ENCODE assay signal across 16 mouse cellular contexts in genomic region chr11:96878715-96879114, GRCm38 (mm10). TPM values are rescaled to one million over a fixed set of nuclear protein-coding genes. Genes with fewer than 3 reads are reported as not detected.
DNase-seq lines count a peak whose midpoint lies in the region; ATAC-seq and TF ChIP-seq lines count a peak whose summit lies in the region.
"Had no signal": no experiment of that assay in that cellular context is flagged by ENCODE, and none has a peak within 500 bp of the region (broad histone marks: within the 10 kb centered on the region; RNA-seq: fewer than 3 reads in every experiment).

No protein-coding gene starts in this region.

- H3K27ac ChIP-seq in forebrain, embryonic 10.5 days = peak overlapping the region; percentile 95
- H3K27ac ChIP-seq in forebrain, postnatal 0 days (ENCODE audit: low read depth, low read length) = no peak overlapping the region
- H3K27ac ChIP-seq in embryonic facial prominence, embryonic 10.5 days (replicated peaks) = peak overlapping the region; percentile 95
- peak overlapping the region; percentile 100 for H3K27ac ChIP-seq in hindbrain, embryonic 12.5 days
- peak overlapping the region; percentile 100 for H3K27ac ChIP-seq in midbrain, embryonic 14.5 days (replicated peaks; ENCODE audit: low read depth, low read length)
- no peak overlapping the region for H3K27ac ChIP-seq in thymus, adult 2 months (ENCODE audit: control insufficient read depth, insufficient read depth, low read length)
- H3K27ac ChIP-seq: heart, adult 2 months; limb, embryonic 15.5 days had no signal

- H3K4me3 ChIP-seq in forebrain, embryonic 10.5 days = no peak overlapping the region; the same call in 1 of the 2 replicates
- no peak overlapping the region for H3K4me3 ChIP-seq in forebrain, postnatal 0 days (ENCODE audit: low read depth, low read length)
- H3K4me3 ChIP-seq in embryonic facial prominence, embryonic 10.5 days = no peak overlapping the region
- H3K4me3 ChIP-seq in hindbrain, embryonic 12.5 days = no peak overlapping the region
- H3K4me3 ChIP-seq in midbrain, embryonic 14.5 days (replicated peaks; ENCODE audit: low read depth, low read length) = no peak overlapping the region
- H3K4me3 ChIP-seq in thymus, adult 2 months (ENCODE audit: control insufficient read depth, insufficient read depth, low read length) = no peak overlapping the region
- H3K4me3 ChIP-seq: heart, adult 2 months; limb, embryonic 15.5 days had no signal

- no peak overlapping the region for H3K4me2 ChIP-seq in forebrain, postnatal 0 days (ENCODE audit: low read depth)
- H3K4me2 ChIP-seq in hindbrain, embryonic 12.5 days (replicated peaks) = no peak overlapping the region
- no peak overlapping the region for H3K4me2 ChIP-seq in midbrain, embryonic 14.5 days (ENCODE audit: low read length)
- H3K4me2 ChIP-seq: limb, embryonic 15.5 days had no signal

- TF ChIP-seq CTCF in forebrain, postnatal 0 days (IDR thresholded peaks at IDR 0.05; ENCODE audit: low read depth) = no peak
- TF ChIP-seq CTCF in thymus, adult 2 months (IDR thresholded peaks at IDR 0.05; ENCODE audit: borderline replicate concordance, control insufficient read depth, extremely low read depth, insufficient read depth, low read length, poor library complexity) = no peak

- no peak for ATAC-seq in forebrain, postnatal 0 days
- ATAC-seq in hindbrain, embryonic 12.5 days (ENCODE audit: low FRiP score) = no peak
- no peak for ATAC-seq in midbrain, embryonic 14.5 days (ENCODE audit: low FRiP score, low TSS enrichment)
- ATAC-seq: intestine, postnatal 0 days had no signal

- H3K36me3 ChIP-seq in forebrain, embryonic 10.5 days (replicated peaks) = no peaks in the 10 kb centered on the region
- H3K36me3 ChIP-seq in forebrain, postnatal 0 days (ENCODE audit: insufficient read depth) = no peaks in the 10 kb centered on the region
- H3K36me3 ChIP-seq in embryonic facial prominence, embryonic 10.5 days (replicated peaks) = no peaks in the 10 kb centered on the region
- H3K36me3 ChIP-seq in hindbrain, embryonic 12.5 days = no peaks in the 10 kb centered on the region
- no peaks in the 10 kb centered on the region for H3K36me3 ChIP-seq in midbrain, embryonic 14.5 days (ENCODE audit: control insufficient read depth, insufficient read depth, low read length)
- H3K36me3 ChIP-seq in thymus, adult 2 months (ENCODE audit: control insufficient read depth, insufficient read depth, low read length) = no peaks in the 10 kb centered on the region
- H3K36me3 ChIP-seq: limb, embryonic 15.5 days had no signal

- no peak for TF ChIP-seq POLR2A in thymus, adult 2 months (IDR thresholded peaks at IDR 0.05; ENCODE audit: control insufficient read depth, extremely low read depth, insufficient read depth, low read length, poor library complexity)

- H3K4me1 ChIP-seq in forebrain, embryonic 10.5 days = peaks cover 73% of the 10 kb centered on the region
- peaks cover 22% of the 10 kb centered on the region for H3K4me1 ChIP-seq in forebrain, postnatal 0 days (ENCODE audit: insufficient read depth)
- H3K4me1 ChIP-seq in embryonic facial prominence, embryonic 10.5 days = peaks cover 68% of the 10 kb centered on the region
- H3K4me1 ChIP-seq in hindbrain, embryonic 12.5 days = peaks cover 58% of the 10 kb centered on the region
- peaks cover 53% of the 10 kb centered on the region for H3K4me1 ChIP-seq in midbrain, embryonic 14.5 days (ENCODE audit: control insufficient read depth, insufficient read depth, low read length)
- H3K4me1 ChIP-seq in thymus, adult 2 months (replicated peaks; ENCODE audit: control insufficient read depth, insufficient read depth, low read length) = no peaks in the 10 kb centered on the region

- H3K9ac ChIP-seq in forebrain, postnatal 0 days = no peak overlapping the region
- H3K9ac ChIP-seq in hindbrain, embryonic 12.5 days = no peak overlapping the region
- no peak overlapping the region for H3K9ac ChIP-seq in midbrain, embryonic 14.5 days (replicated peaks; ENCODE audit: low read length)
- H3K9ac ChIP-seq: limb, embryonic 15.5 days had no signal

- 46% methylated on average over 3 of the region's 3 CpGs for WGBS in forebrain, embryonic 10.5 days
- WGBS in forebrain, postnatal 0 days = 31% methylated on average over 3 of the region's 3 CpGs
- WGBS in embryonic facial prominence, embryonic 10.5 days = 53% methylated on average over 3 of the region's 3 CpGs
- WGBS in hindbrain, embryonic 12.5 days = 19% methylated on average over 3 of the region's 3 CpGs
- whole genome bisulfite sequencing in midbrain, embryonic 14.5 days = 15% methylated on average over 3 of the region's 3 CpGs
- 10% methylated on average over 3 of the region's 3 CpGs for WGBS in thymus, adult 2 months

- no peaks in the 10 kb centered on the region for H3K9me3 ChIP-seq in forebrain, embryonic 10.5 days
- H3K9me3 ChIP-seq in forebrain, postnatal 0 days (ENCODE audit: low read length) = no peaks in the 10 kb centered on the region
- no peaks in the 10 kb centered on the region for H3K9me3 ChIP-seq in embryonic facial prominence, embryonic 10.5 days
- no peaks in the 10 kb centered on the region for H3K9me3 ChIP-seq in hindbrain, embryonic 12.5 days (replicated peaks)
- H3K9me3 ChIP-seq in midbrain, embryonic 14.5 days (ENCODE audit: control insufficient read depth, low read length) = no peaks in the 10 kb centered on the region
- H3K9me3 ChIP-seq: limb, embryonic 15.5 days had no signal

- DNase-seq in forebrain, embryonic 10.5 days (ENCODE audit: extremely low spot score, low spot score) = no peak
- DNase-seq in forebrain, postnatal 0 days = no peak
- DNase-seq in embryonic facial prominence, embryonic 10.5 days (ENCODE audit: low spot score) = no peak
- peak; percentile 18 for DNase-seq in midbrain, embryonic 14.5 days
- no peak for DNase-seq in layer of hippocampus, postnatal 14 days (ENCODE audit: low spot score in 2 of 2)
- no peak for DNase-seq in thymus, adult 2 months
- DNase-seq in gastrocnemius, postnatal 25 days = no peak
- DNase-seq: adrenal gland, adult 2 months; cerebellum, adult 18-20 months; heart, adult 2 months; lung, postnatal 10 days had no signal

- H3K27me3 ChIP-seq in forebrain, embryonic 10.5 days (ENCODE audit: poor library complexity, severe bottlenecking) = no peaks in the 10 kb centered on the region
- no peaks in the 10 kb centered on the region for H3K27me3 ChIP-seq in forebrain, postnatal 0 days (ENCODE audit: insufficient read depth, low read length)
- 0 out of 2 replicates have a peak, but pooled peaks cover 3% of the 10 kb centered on the region for H3K27me3 ChIP-seq in embryonic facial prominence, embryonic 10.5 days (replicated peaks; ENCODE audit: low read depth, poor library complexity, severe bottlenecking)
- no peaks in the 10 kb centered on the region for H3K27me3 ChIP-seq in hindbrain, embryonic 12.5 days
- H3K27me3 ChIP-seq in midbrain, embryonic 14.5 days (ENCODE audit: control insufficient read depth, insufficient read depth, low read length) = no peaks in the 10 kb centered on the region
- H3K27me3 ChIP-seq in thymus, adult 2 months (ENCODE audit: control insufficient read depth, insufficient read depth, low read length) = peaks cover 6% of the 10 kb centered on the region; the same call in 1 of the 2 replicates

RNA-seq across cellular contexts. Expression of gene Copz2, which starts 29.0 kb away (rescaled TPM):
- 25.1 and 25.6 TPM in 2 replicates for polyA plus RNA-seq in forebrain, embryonic 10.5 days (2016; fragmentation: Nextera tagmentation; extraction: Ambion mirVana)
- total RNA-seq in forebrain, postnatal 0 days (2014; rRNA removed) = 5.8 and 7.1 TPM in 2 replicates
- 14.8 and 14.9 TPM in 2 replicates for polyA plus RNA-seq in forebrain, postnatal 0 days (2015; fragmentation: Nextera tagmentation; extraction: Ambion mirVana)
- 36.2 and 37.4 TPM in 2 replicates for polyA plus RNA-seq in embryonic facial prominence, embryonic 10.5 days (2016; fragmentation: Nextera tagmentation; extraction: Ambion mirVana)
- polyA plus RNA-seq in hindbrain, embryonic 12.5 days (2016; fragmentation: Nextera tagmentation; extraction: Ambion mirVana) = 56.5 and 60.7 TPM in 2 replicates
- 6.5 and 16.0 TPM in 2 replicates for polyA plus RNA-seq in midbrain, embryonic 14.5 days (2014; fragmentation: Nextera tagmentation; extraction: Ambion mirVana)
- total RNA-seq in layer of hippocampus, postnatal 14 days (2021) = 1 to 10 TPM; 2.9 to 6.2 TPM
- polyA plus RNA-seq in thymus, adult 2 months (2012; rRNA removed) = 24.5 and 25.3 TPM in 2 replicates
- 10 to 100 TPM; 28.2 to 31.1 TPM for total RNA-seq in gastrocnemius, postnatal 25 days (2021)

RNA-seq across cellular contexts. Expression of gene Cdk5rap3, which starts 37.6 kb away (rescaled TPM):
- polyA plus RNA-seq in forebrain, embryonic 10.5 days (2016; fragmentation: Nextera tagmentation; extraction: Ambion mirVana) = 107 and 111 TPM in 2 replicates
- 54.9 and 57.7 TPM in 2 replicates for total RNA-seq in forebrain, postnatal 0 days (2014; rRNA removed)
- polyA plus RNA-seq in forebrain, postnatal 0 days (2015; fragmentation: Nextera tagmentation; extraction: Ambion mirVana) = 86.4 and 88.8 TPM in 2 replicates
- polyA plus RNA-seq in embryonic facial prominence, embryonic 10.5 days (2016; fragmentation: Nextera tagmentation; extraction: Ambion mirVana) = 90.1 and 99.9 TPM in 2 replicates
- polyA plus RNA-seq in hindbrain, embryonic 12.5 days (2016; fragmentation: Nextera tagmentation; extraction: Ambion mirVana) = 98.8 and 98.9 TPM in 2 replicates
- 85.2 and 90.2 TPM in 2 replicates for polyA plus RNA-seq in midbrain, embryonic 14.5 days (2014; fragmentation: Nextera tagmentation; extraction: Ambion mirVana)
- total RNA-seq in layer of hippocampus, postnatal 14 days (2021) = 10 to 100 TPM; 41.2 to 47.2 TPM
- polyA plus RNA-seq in thymus, adult 2 months (2012; rRNA removed) = 94.2 and 95.5 TPM in 2 replicates
- total RNA-seq in gastrocnemius, postnatal 25 days (2021) = 10 to 100 TPM; 22.3 to 23.0 TPM

RNA-seq across cellular contexts. Expression of gene Nfe2l1, which starts 48.9 kb away (rescaled TPM):
- polyA plus RNA-seq in forebrain, embryonic 10.5 days (2016; fragmentation: Nextera tagmentation; extraction: Ambion mirVana) = 64.7 and 66.0 TPM in 2 replicates
- total RNA-seq in forebrain, postnatal 0 days (2014; rRNA removed) = 46.5 and 57.4 TPM in 2 replicates
- 47.3 and 62.4 TPM in 2 replicates for polyA plus RNA-seq in forebrain, postnatal 0 days (2015; fragmentation: Nextera tagmentation; extraction: Ambion mirVana)
- 65.4 and 69.9 TPM in 2 replicates for polyA plus RNA-seq in embryonic facial prominence, embryonic 10.5 days (2016; fragmentation: Nextera tagmentation; extraction: Ambion mirVana)
- polyA plus RNA-seq in hindbrain, embryonic 12.5 days (2016; fragmentation: Nextera tagmentation; extraction: Ambion mirVana) = 82.8 and 88.2 TPM in 2 replicates
- 40.1 and 46.3 TPM in 2 replicates for polyA plus RNA-seq in midbrain, embryonic 14.5 days (2014; fragmentation: Nextera tagmentation; extraction: Ambion mirVana)
- total RNA-seq in layer of hippocampus, postnatal 14 days (2021) = 100 to 1,000 TPM; 185 to 187 TPM
- polyA plus RNA-seq in thymus, adult 2 months (2012; rRNA removed) = 136 and 170 TPM in 2 replicates
- total RNA-seq in gastrocnemius, postnatal 25 days (2021) = 100 to 1,000 TPM; 348 to 389 TPM

RNA-seq across cellular contexts. Expression of gene Prr15l, which starts 49.2 kb away (rescaled TPM):
- 0.36 and 0.40 TPM in 2 replicates for polyA plus RNA-seq in forebrain, embryonic 10.5 days (2016; fragmentation: Nextera tagmentation; extraction: Ambion mirVana)
- total RNA-seq in forebrain, postnatal 0 days (2014; rRNA removed) = not detected in 2 replicates
- 0.11 TPM in 1 of 2 replicates, not detected in the other for polyA plus RNA-seq in forebrain, postnatal 0 days (2015; fragmentation: Nextera tagmentation; extraction: Ambion mirVana)
- polyA plus RNA-seq in embryonic facial prominence, embryonic 10.5 days (2016; fragmentation: Nextera tagmentation; extraction: Ambion mirVana) = 1.1 and 2.3 TPM in 2 replicates
- polyA plus RNA-seq in hindbrain, embryonic 12.5 days (2016; fragmentation: Nextera tagmentation; extraction: Ambion mirVana) = 0.53 and 1.5 TPM in 2 replicates
- polyA plus RNA-seq in midbrain, embryonic 14.5 days (2014; fragmentation: Nextera tagmentation; extraction: Ambion mirVana) = 0.16 and 0.24 TPM in 2 replicates
- not detected for total RNA-seq in layer of hippocampus, postnatal 14 days (2021)
- polyA plus RNA-seq in thymus, adult 2 months (2012; rRNA removed) = 0.98 and 1.3 TPM in 2 replicates
- total RNA-seq in gastrocnemius, postnatal 25 days (2021) = not detected
- total RNA-seq: left cerebral cortex, postnatal 10 days; monocyte, adult 5-6 weeks had no signal
- polyA plus RNA-seq: adrenal gland, adult 2 months had no signal

Comparison
In these comparisons a context has a peak if more than half of its experiments do, and no peak if none do; other contexts are left out.
1. H3K27ac ChIP-seq: peak in forebrain, embryonic 10.5 days (single experiment), embryonic facial prominence, embryonic 10.5 days (single experiment), hindbrain, embryonic 12.5 days (single experiment) and midbrain, embryonic 14.5 days (single experiment); none in forebrain, postnatal 0 days (single experiment) and thymus, adult 2 months (single experiment).